Mouse (Mus musculus) midbrain, embryonic 14.5 days (tissue): ENCODE data around the gene Tmem160. TPM values are rescaled to one million over a fixed set of nuclear protein-coding genes. Genes with fewer than 3 reads are reported as not detected.
A peak's percentile ranks its signal among the peaks of the same experiment; 100 is the strongest.

Experiments
- ATAC-seq: fragments of 200-750 bp; cut with Nextera tagmentation; 2 replicates; pipeline ENCODE4 v1.8.0; 2017; ENCODE audit warnings: moderate number of reproducible peaks, moderate library complexity; ENCODE audit not compliant: low FRiP score, low TSS enrichment
- DNase-seq: peaks from one replicate; pipeline ENCODE4 v3.0.0-alpha.2; 2015
- H3K27ac ChIP-seq: fragments of 300-500 bp; sonication (generic); replicated peaks from 2 replicates; pipeline ENCODE4 v1.5.1; 2014; ENCODE audit warnings: mild to moderate bottlenecking, low read depth, low read length, moderate library complexity
- H3K27me3 ChIP-seq: fragments of 300-500 bp; sonication (generic); 2 replicates; pipeline ENCODE4 v1.6.1; 2014; ENCODE audit warnings: low read length, control low read depth, mixed read lengths; ENCODE audit not compliant: control insufficient read depth, insufficient read depth
- H3K36me3 ChIP-seq: fragments of 300-500 bp; sonication (generic); 2 replicates; pipeline ENCODE4 v1.6.1; 2014; ENCODE audit warnings: low read length, control low read depth; ENCODE audit not compliant: control insufficient read depth, insufficient read depth
- H3K4me1 ChIP-seq: fragments of 300-500 bp; sonication (generic); 2 replicates; pipeline ENCODE4 v1.6.1; 2014; ENCODE audit warnings: mild to moderate bottlenecking, antibody characterized with exemption, low read length, control low read depth; ENCODE audit not compliant: control insufficient read depth, insufficient read depth
- H3K4me2 ChIP-seq: fragments of 300-500 bp; sonication (generic); 2 replicates; pipeline ENCODE4 v1.6.1; 2014; ENCODE audit warnings: mild to moderate bottlenecking, low read length, moderate library complexity
- H3K4me3 ChIP-seq: fragments of 300-500 bp; sonication (generic); replicated peaks from 2 replicates; pipeline ENCODE4 v1.5.1; 2014; ENCODE audit warnings: low read depth, low read length
- H3K9ac ChIP-seq: fragments of 300-500 bp; sonication (generic); replicated peaks from 2 replicates; pipeline ENCODE4 v1.6.1; 2014; ENCODE audit warnings: mild to moderate bottlenecking, low read length, moderate library complexity
- H3K9me3 ChIP-seq: fragments of 300-500 bp; sonication (generic); 2 replicates; pipeline ENCODE4 v1.6.1; 2016; ENCODE audit warnings: low read length, control low read depth, mixed read lengths; ENCODE audit not compliant: control insufficient read depth
- WGBS: fragments of 180-500 bp; shearing (Covaris S2); extraction: QIAGEN DNeasy Blood & Tissue Kit; methylation state at CpG from one replicate; pipeline ENCODE4 v1.1.7; 2014; 5-methylcytosine and 5-hydroxymethylcytosine counted together
- polyA plus RNA-seq: library from polyadenylated mRNA; unstranded; fragments of >200 nt; fragmentation: Nextera tagmentation; extraction: Ambion mirVana; gene quantifications from 2 replicates; pipeline ENCODE4 v1.2.1, GENCODE M21; 2014

Gene Tmem160
- polyA plus RNA-seq, 1 experiment from 2014 or later: 59.6 TPM

- 36% methylated on average over 9 of the region's 9 CpGs for whole genome bisulfite sequencing
- H3K4me2 ChIP-seq: no peak overlapping the region
- H3K9ac ChIP-seq: no peak overlapping the region
- H3K36me3 ChIP-seq: no peaks in the 10 kb centered on the region
- peaks cover 7% of the 10 kb centered on the region for H3K4me1 ChIP-seq
- DNase-seq (peak; percentile 52), ATAC-seq (no peak)
- H3K4me3 ChIP-seq: no peak overlapping the region
- no peak overlapping the region for H3K27ac ChIP-seq
- H3K27me3 ChIP-seq: peaks cover 52% of the 10 kb centered on the region
- H3K9me3 ChIP-seq: no peaks in the 10 kb centered on the region
Measured at GRCm38 (mm10) chr7:16471549-16471948, 19.0 kb downstream of the Tmem160 start.

- Histone ChIP-seq H3K4me1 (peaks cover 8% of the 10 kb centered on the region), H3K9me3 (no peaks in the 10 kb centered on the region), H3K4me2 (0 out of 2 replicates have a peak overlapping the region, but pooled peaks have one; percentile 8), H3K36me3 (no peaks in the 10 kb centered on the region), H3K4me3 (no peak overlapping the region), H3K27me3 (peaks cover 59% of the 10 kb centered on the region), H3K9ac (no peak overlapping the region), H3K27ac (no peak overlapping the region)
- DNase-seq: peak; percentile 58
- ATAC-seq: no peak
- WGBS: 5% methylated on average over 17 of the region's 17 CpGs
Measured at GRCm38 (mm10) chr7:16472116-16472709, 19.6 kb downstream of the Tmem160 start.

DNA sequence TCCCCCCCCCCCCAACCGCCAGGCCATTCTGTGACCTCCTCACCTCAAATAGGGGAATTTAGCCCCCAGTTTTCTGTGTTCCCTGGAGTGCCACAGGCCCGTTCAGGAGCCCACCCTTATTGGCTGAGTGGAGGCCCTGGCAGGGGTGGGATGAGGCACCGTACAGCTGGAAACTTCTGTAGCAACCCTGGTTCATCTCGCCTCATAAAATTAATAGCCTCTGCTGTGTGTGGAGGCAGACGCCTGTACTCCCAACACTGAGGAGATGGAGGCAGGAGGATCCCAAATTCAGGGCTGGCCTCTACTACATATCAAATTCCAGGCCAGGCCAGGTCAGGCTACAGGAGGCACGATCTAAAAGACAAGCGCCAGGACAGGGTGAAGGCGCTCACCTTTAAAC lies 21.3 kb downstream of the Tmem160 start:
- no peak overlapping the region for H3K9ac ChIP-seq
- no peaks in the 10 kb centered on the region for H3K9me3 ChIP-seq
- no peak overlapping the region for H3K27ac ChIP-seq
- peaks cover 63% of the 10 kb centered on the region for H3K27me3 ChIP-seq
- DNase-seq (no peak), ATAC-seq (no peak)
- no peak overlapping the region for H3K4me3 ChIP-seq
- no peaks in the 10 kb centered on the region for H3K36me3 ChIP-seq
- WGBS: 67% methylated on average over 8 of the region's 8 CpGs
- peaks cover 8% of the 10 kb centered on the region for H3K4me1 ChIP-seq
- no peak overlapping the region for H3K4me2 ChIP-seq

GRCm38 (mm10) chr7:16474445-16474844 lies 21.9 kb downstream of the Tmem160 start:
- WGBS: 4% methylated on average over 33 of the region's 33 CpGs
- Histone ChIP-seq H3K36me3 (no peaks in the 10 kb centered on the region), H3K9ac (no peak overlapping the region), H3K4me2 (peak overlapping the region; percentile 13; the same call in 1 of the 2 replicates), H3K4me3 (peak overlapping the region; percentile 5; the same call in 1 of the 2 replicates), H3K27me3 (peaks cover 63% of the 10 kb centered on the region), H3K4me1 (peaks cover 8% of the 10 kb centered on the region), H3K27ac (no peak overlapping the region), H3K9me3 (no peaks in the 10 kb centered on the region)
- no peak for ATAC-seq
- DNase-seq: no peak

GRCm38 (mm10) chr7:16475321-16475720 lies 22.7 kb downstream of the Tmem160 start:
- Histone ChIP-seq H3K9ac (no peak overlapping the region), H3K4me2 (peak overlapping the region; percentile 51), H3K27ac (no peak overlapping the region), H3K36me3 (no peaks in the 10 kb centered on the region), H3K27me3 (peaks cover 63% of the 10 kb centered on the region), H3K9me3 (no peaks in the 10 kb centered on the region), H3K4me1 (peaks cover 8% of the 10 kb centered on the region), H3K4me3 (peak overlapping the region; percentile 30)
- ATAC-seq: no peak
- no peak for DNase-seq
- 6% methylated on average over 23 of the region's 23 CpGs for WGBS

DNA sequence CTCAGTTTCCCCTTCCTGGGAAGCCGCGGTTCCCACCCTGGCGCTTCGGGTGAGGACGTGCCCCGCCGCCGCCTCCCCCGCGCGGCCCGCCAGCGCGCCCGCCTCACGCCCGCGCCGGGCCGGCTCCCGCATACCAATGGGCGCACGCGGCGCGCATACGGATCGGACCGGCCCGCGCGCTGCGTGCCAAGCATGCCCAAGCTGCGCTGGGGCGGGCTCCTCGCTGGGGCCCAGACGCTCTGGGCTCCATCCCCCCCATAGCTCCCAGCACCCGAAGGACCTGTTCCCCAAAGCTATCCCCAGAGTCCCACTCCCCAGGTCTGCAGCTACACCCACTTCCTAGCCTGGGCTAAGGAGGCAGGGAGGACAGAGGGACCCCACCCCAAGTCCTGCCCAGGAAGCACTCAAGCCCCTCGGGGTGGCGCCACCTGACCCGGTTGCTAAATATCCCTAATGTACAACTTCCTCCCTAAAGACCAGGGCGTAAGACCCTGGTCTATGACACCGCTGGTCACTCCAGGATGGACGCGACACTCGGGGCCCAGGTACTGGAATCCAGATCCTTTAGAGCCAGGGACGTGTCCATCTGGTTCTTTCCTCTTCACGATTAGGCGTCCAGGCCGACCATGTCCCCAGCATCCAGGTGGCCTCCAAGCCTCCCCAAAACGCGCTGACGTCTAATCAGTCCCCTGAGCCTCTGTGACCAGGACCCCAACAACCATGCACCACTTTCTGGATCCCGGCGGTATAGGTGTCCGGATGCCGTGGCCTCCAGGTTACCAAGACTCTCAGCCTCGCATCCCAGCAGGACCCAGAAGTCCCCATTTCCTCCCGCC lies 23.4 kb downstream of the Tmem160 start:
- no peaks in the 10 kb centered on the region for H3K9me3 ChIP-seq
- DNase-seq (peak; percentile 65), ATAC-seq (no peak)
- H3K9ac ChIP-seq: no peak overlapping the region
- peaks cover 59% of the 10 kb centered on the region for H3K27me3 ChIP-seq
- H3K4me2 ChIP-seq: peak overlapping the region; percentile 51
- WGBS: 2% methylated on average over 59 of the region's 59 CpGs
- no peak overlapping the region for H3K27ac ChIP-seq
- peak overlapping the region; percentile 30 for H3K4me3 ChIP-seq
- peaks cover 8% of the 10 kb centered on the region for H3K4me1 ChIP-seq
- H3K36me3 ChIP-seq: no peaks in the 10 kb centered on the region

DNA sequence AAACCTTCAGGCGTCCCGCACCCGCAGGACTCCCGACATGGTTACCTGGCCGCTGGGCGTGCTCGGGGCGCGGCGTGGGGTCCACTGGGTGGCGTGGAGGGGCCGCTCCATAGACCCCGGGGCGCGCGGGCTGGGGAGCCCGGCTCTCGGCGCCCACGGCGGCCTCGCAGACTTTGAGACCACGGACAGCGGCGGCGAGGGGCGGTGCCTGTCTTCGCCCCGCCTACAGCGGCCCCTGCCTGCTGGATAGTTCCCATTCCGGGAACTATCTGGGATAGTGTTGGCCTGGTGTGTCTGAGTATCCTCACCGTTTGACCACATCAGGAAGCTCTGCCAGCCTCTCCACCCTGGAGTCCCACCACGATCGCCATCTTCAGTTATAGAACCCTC lies 24.0 kb downstream of the Tmem160 start:
- H3K27me3 ChIP-seq: peaks cover 57% of the 10 kb centered on the region
- DNase-seq (no peak), ATAC-seq (no peak)
- no peaks in the 10 kb centered on the region for H3K9me3 ChIP-seq
- H3K9ac ChIP-seq: no peak overlapping the region
- H3K27ac ChIP-seq: no peak overlapping the region
- no peaks in the 10 kb centered on the region for H3K36me3 ChIP-seq
- H3K4me1 ChIP-seq: peaks cover 8% of the 10 kb centered on the region
- H3K4me3 ChIP-seq: peak overlapping the region; percentile 30
- under 1% methylated on average over 34 of the region's 34 CpGs for WGBS
- H3K4me2 ChIP-seq: peak overlapping the region; percentile 51

DNA sequence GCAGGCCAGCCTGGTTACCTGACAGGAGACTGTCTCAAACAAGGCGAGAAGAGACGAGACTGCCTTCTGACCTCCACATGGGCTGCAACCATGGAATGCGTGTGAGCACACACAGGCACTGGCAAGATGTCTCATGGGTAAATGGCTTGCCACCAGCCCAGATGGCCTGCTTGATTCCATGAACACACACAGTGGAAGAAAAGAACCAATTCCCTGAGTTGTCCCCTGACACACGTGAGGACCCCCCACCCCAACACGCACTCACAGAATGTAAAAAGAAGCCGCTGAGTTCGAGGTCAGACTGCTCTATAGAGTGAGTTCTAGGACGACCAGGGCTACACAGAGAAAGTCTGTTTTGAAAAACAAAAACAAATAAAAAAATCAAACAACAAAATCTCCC lies 25.0 kb downstream of the Tmem160 start, which contains the start of gene Npas1:
Gene Npas1 (minus strand): TSS at position 101 of the 400 bp plus-strand sequence.
- H3K9ac ChIP-seq: no peak within 1 kb of the TSS
- no peak for DNase-seq

More for the DNA sequence above, 25.0 kb downstream of the Tmem160 start, which contains the start of gene Npas1:
- H3K27ac ChIP-seq: no peak within 1 kb of the TSS
- peak within 1 kb of the TSS; percentile 51 for H3K4me2 ChIP-seq
- H3K4me3 ChIP-seq: peak within 1 kb of the TSS; percentile 30
- peaks cover 8% of the 10 kb centered on the region for H3K4me1 ChIP-seq
- no peaks in the 10 kb centered on the region for H3K9me3 ChIP-seq
- peaks cover 49% of the 10 kb centered on the region for H3K27me3 ChIP-seq
- WGBS: 88% methylated on average over 8 of the region's 8 CpGs
- no peak for ATAC-seq
- H3K36me3 ChIP-seq: no peaks in the 10 kb centered on the region
